Mouse (Mus musculus) limb, embryonic 11.5 days (tissue): Measurements from ENCODE around the gene Lin7c. TPM values are rescaled to one million over a fixed set of nuclear protein-coding genes. Genes with fewer than 3 reads are reported as not detected.

Experiments used
- ATAC-seq: fragments of 200-750 bp; cut with Nextera tagmentation; 2 replicates; pipeline ENCODE4 v1.8.0; 2017; ENCODE audit warnings: low read depth; ENCODE audit not compliant: insufficient number of reproducible peaks, low FRiP score, low TSS enrichment
- DNase-seq: peaks from one replicate; pipeline ENCODE4 v3.0.0-alpha.2; 2015; ENCODE audit warnings: low spot score
- H3K27ac ChIP-seq: fragments of 300-500 bp; sonication (generic); replicated peaks from 2 replicates; pipeline ENCODE4 v1.5.1; 2014; ENCODE audit warnings: low read depth, mild to moderate bottlenecking, low read length
- H3K27me3 ChIP-seq: fragments of 300-500 bp; sonication (generic); 2 replicates; pipeline ENCODE4 v1.6.1; 2014; ENCODE audit warnings: mild to moderate bottlenecking, low read length, mixed read lengths; ENCODE audit not compliant: control insufficient read depth, insufficient read depth
- H3K36me3 ChIP-seq: fragments of 300-500 bp; sonication (generic); 2 replicates; pipeline ENCODE4 v1.6.1; 2014; ENCODE audit warnings: mild to moderate bottlenecking, low read length, moderate library complexity, mixed read lengths; ENCODE audit not compliant: control insufficient read depth, insufficient read depth
- H3K4me1 ChIP-seq: fragments of 300-500 bp; sonication (generic); 2 replicates; pipeline ENCODE4 v1.6.1; 2014; ENCODE audit warnings: low read length, mixed read lengths; ENCODE audit not compliant: control insufficient read depth, insufficient read depth
- H3K4me2 ChIP-seq: fragments of 300-500 bp; sonication (generic); 2 replicates; pipeline ENCODE4 v1.6.1; 2014; ENCODE audit warnings: low read depth, mild to moderate bottlenecking, moderate library complexity; ENCODE audit not compliant: severe bottlenecking
- H3K4me3 ChIP-seq: fragments of 300-500 bp; sonication (generic); 2 replicates; pipeline ENCODE4 v1.5.1; 2014; ENCODE audit warnings: low read depth, low read length
- H3K9ac ChIP-seq: fragments of 300-500 bp; sonication (generic); 2 replicates; pipeline ENCODE4 v1.6.1; 2014; ENCODE audit warnings: mild to moderate bottlenecking, low read length
- H3K9me3 ChIP-seq: fragments of 300-500 bp; sonication (generic); 2 replicates; pipeline ENCODE4 v1.6.1; 2016; ENCODE audit warnings: low read length; ENCODE audit not compliant: control insufficient read depth
- WGBS: fragments of 180-500 bp; shearing (Covaris S2); extraction: QIAGEN DNeasy Blood & Tissue Kit; methylation state at CpG from one replicate; pipeline ENCODE4 v1.1.7; 2014; 5-methylcytosine and 5-hydroxymethylcytosine counted together
- polyA plus RNA-seq: library from polyadenylated mRNA; unstranded; fragments of >200 nt; fragmentation: Nextera tagmentation; extraction: Ambion mirVana; gene quantifications from 2 replicates; pipeline ENCODE4 v1.2.1, GENCODE M21; 2014

Gene Lin7c
- polyA plus RNA-seq, 1 experiment from 2014 or later = 64.3 TPM

DNA sequence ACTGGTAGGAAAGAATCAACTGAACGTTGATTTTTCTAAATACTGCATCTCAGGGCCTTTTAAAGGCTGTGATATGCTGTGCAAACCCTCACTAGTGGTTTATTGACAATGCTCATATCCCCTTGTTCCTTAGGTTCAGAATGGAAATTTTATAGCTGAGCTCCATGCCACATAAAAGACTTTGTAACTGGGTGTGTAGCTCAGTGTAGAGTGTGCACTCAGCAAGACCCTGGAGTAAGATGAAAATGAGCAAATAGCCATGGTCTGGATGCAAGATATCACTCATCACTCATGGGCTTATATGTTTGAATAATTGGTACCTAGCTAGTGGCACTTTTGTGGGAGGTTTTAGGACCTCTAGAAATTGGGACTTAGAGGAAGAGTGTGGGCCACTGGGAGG lies 9.0 kb upstream of the Lin7c start:
- Histone ChIP-seq H3K27ac (no peak overlapping the region), H3K9ac (no peak overlapping the region), H3K4me3 (no peak overlapping the region), H3K4me2 (no peak overlapping the region), H3K4me1 (no peaks in the 10 kb centered on the region), H3K9me3 (no peaks in the 10 kb centered on the region), H3K36me3 (no peaks in the 10 kb centered on the region), H3K27me3 (no peaks in the 10 kb centered on the region)
- 76% methylated on average over 1 of the region's 1 CpGs for WGBS
- no peak for ATAC-seq
- DNase-seq = no peak

DNA sequence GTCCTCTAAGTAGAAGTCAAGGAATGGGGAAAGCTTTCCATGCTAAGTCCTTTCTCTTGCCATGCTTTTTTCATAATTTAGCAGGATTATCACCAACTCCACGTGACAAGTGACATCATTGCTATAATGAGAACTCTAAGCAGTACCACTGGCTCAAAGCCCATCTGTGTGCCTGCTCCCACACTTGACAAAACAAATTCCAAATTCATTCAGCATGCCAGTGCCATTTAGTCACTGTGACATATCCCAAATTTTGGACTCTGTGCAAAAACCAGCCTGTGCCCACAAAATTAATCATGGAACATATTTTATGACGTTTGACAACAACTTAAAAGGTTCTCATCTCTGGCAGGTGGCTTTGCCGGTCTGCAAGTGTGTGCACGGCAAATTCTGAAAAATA lies 6.5 kb upstream of the Lin7c start:
- no peak overlapping the region for H3K27ac ChIP-seq
- no peak for DNase-seq

DNA sequence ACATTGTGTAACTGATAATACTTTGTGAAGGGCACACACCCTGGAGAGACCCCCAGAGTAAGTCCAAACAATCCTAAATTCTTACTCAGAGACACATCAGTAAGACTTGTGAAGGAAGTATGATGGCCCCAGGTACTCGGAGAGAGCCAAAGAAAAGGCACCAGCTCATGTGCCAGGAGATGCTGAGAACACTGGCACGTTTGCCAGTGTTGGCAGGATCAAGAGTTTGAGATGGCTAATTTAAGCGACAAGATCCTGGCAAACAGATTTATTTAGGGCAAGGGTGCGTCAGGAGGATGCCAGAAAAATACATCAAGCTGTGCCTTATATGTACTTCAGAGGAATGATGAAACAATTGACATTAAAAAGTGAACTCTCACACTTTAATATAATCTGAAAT lies 6.1 kb upstream of the Lin7c start:
- no peak for DNase-seq
- Histone ChIP-seq H3K27ac (no peak overlapping the region), H3K36me3 (no peaks in the 10 kb centered on the region), H3K4me3 (no peak overlapping the region), H3K9ac (no peak overlapping the region), H3K4me1 (no peaks in the 10 kb centered on the region), H3K9me3 (no peaks in the 10 kb centered on the region), H3K4me2 (no peak overlapping the region), H3K27me3 (no peaks in the 10 kb centered on the region)
- WGBS = 71% methylated on average over 4 of the region's 4 CpGs
- no peak for ATAC-seq

More for the DNA sequence above, 6.5 kb upstream of the Lin7c start:
- no peaks in the 10 kb centered on the region for H3K27me3 ChIP-seq
- WGBS = 68% methylated on average over 4 of the region's 4 CpGs
- H3K4me1 ChIP-seq = no peaks in the 10 kb centered on the region
- no peak overlapping the region for H3K4me3 ChIP-seq
- no peaks in the 10 kb centered on the region for H3K9me3 ChIP-seq
- no peaks in the 10 kb centered on the region for H3K36me3 ChIP-seq
- no peak overlapping the region for H3K4me2 ChIP-seq
- ATAC-seq = no peak
- H3K9ac ChIP-seq = no peak overlapping the region

DNA sequence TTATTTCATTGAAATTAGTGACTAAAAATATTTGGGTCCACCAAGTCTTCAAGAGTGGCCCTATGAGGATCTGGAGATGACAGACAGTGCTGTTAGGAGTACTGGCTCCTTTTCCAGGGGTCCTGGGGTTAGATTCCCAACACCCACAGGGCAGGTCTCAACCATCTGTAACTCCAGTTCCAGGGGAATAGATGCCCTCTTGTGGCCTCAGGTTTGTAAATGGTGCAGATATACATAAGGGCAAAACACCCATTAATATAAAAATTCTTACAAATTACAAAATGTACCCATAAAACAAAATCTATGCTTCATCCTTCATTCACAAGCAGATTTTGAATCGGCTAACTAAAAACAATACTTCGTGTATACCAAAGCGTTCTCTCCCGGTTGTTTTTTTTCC lies 585 bp upstream of the Lin7c start:
- H3K27ac ChIP-seq = no peak overlapping the region
- peak overlapping the region; percentile 32 for H3K4me2 ChIP-seq
- 38% methylated on average over 4 of the region's 4 CpGs for WGBS
- H3K9ac ChIP-seq = peak overlapping the region; percentile 91
- ATAC-seq (no peak), DNase-seq (no peak)
- no peaks in the 10 kb centered on the region for H3K9me3 ChIP-seq
- H3K27me3 ChIP-seq = no peaks in the 10 kb centered on the region
- 0 out of 2 replicates have a peak, but pooled peaks cover 1% of the 10 kb centered on the region for H3K36me3 ChIP-seq
- peak overlapping the region; percentile 86 for H3K4me3 ChIP-seq
- peaks cover 5% of the 10 kb centered on the region; the same call in 1 of the 2 replicates for H3K4me1 ChIP-seq

DNA sequence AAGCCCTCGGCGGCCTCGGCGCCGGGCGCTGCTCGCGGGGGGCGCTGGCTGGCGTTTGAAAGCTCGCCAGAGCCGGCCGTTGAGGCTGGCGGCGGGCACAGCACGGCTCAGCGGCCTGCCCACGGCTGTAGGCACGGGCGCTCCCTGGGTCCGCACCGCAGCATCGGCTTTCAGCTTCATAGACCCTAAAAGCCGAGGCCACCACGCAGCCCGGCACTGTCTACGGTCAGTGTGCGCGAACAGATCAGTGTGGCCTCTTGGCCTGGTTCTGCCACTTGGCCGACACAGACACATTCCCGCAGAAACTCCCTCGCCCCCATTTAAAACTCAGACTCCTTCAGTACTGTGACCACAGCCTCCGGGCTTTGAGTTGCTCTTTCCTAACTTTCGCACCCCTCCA lies 378 bp downstream of the Lin7c start:
- Histone ChIP-seq H3K9me3 (no peaks in the 10 kb centered on the region), H3K27ac (peak overlapping the region; percentile 63), H3K4me2 (peak overlapping the region; percentile 49), H3K27me3 (no peaks in the 10 kb centered on the region), H3K4me3 (peak overlapping the region; percentile 86), H3K9ac (peak overlapping the region; percentile 91), H3K36me3 (0 out of 2 replicates have a peak, but pooled peaks cover 4% of the 10 kb centered on the region), H3K4me1 (peaks cover 5% of the 10 kb centered on the region; the same call in 1 of the 2 replicates)
- DNase-seq (no peak), ATAC-seq (peak; percentile 78)
- WGBS = 0% methylated on average over 24 of the region's 34 CpGs

DNA sequence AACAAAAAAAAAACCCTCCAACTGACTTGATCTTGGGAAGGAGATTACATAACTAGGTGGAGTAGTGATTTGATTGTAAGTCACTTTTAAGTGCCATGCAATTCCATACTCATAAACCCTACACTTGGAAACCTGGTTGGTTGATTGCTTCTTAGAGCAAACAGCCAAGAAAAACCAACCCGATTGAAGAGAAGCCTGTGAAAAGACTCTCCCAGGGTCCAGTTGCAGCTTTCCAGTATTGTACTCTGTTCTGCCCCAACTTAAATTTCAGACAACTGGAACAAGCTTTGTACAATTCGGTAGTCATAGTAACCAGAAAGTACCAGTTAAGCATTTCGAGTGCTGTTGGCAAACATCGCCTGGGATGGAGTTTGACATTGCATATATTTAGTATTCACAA lies 818 bp downstream of the Lin7c start:
- no peak for DNase-seq
- peak overlapping the region; percentile 49 for H3K4me2 ChIP-seq
- WGBS = 50% methylated on average over 4 of the region's 4 CpGs
- H3K27ac ChIP-seq = no peak overlapping the region
- H3K9ac ChIP-seq = peak overlapping the region; percentile 91
- H3K4me1 ChIP-seq = peaks cover 5% of the 10 kb centered on the region; the same call in 1 of the 2 replicates
- H3K9me3 ChIP-seq = no peaks in the 10 kb centered on the region
- H3K27me3 ChIP-seq = no peaks in the 10 kb centered on the region
- H3K4me3 ChIP-seq = peak overlapping the region; percentile 86
- peaks cover 4% of the 10 kb centered on the region; the same call in 1 of the 2 replicates for H3K36me3 ChIP-seq
- no peak for ATAC-seq

DNA sequence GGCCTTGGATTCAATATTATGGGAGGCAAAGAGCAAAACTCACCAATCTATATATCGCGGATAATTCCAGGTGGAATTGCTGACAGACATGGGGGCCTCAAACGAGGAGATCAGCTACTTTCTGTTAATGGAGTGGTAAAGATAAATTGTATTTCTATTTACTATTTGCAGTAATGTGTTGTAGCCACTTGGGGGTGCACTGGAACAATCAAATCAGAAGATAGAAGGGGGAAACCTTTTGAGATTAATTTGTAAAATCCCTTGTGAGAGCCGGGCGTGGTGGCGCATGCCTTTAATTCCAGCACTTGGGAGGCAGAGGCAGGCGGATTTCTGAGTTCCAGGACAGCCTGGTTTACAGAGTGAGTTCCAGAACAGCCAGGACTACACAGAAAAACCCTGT lies 5.7 kb downstream of the Lin7c start:
- H3K36me3 ChIP-seq = peaks cover 10% of the 10 kb centered on the region; the same call in 1 of the 2 replicates
- DNase-seq (no peak), ATAC-seq (no peak)
- no peak overlapping the region for H3K9ac ChIP-seq
- no peak overlapping the region for H3K4me2 ChIP-seq
- H3K27ac ChIP-seq = no peak overlapping the region
- no peaks in the 10 kb centered on the region for H3K9me3 ChIP-seq
- WGBS = 89% methylated on average over 7 of the region's 7 CpGs
- no peak overlapping the region for H3K4me3 ChIP-seq
- H3K27me3 ChIP-seq = no peaks in the 10 kb centered on the region
- peaks cover 5% of the 10 kb centered on the region; the same call in 1 of the 2 replicates for H3K4me1 ChIP-seq

DNA sequence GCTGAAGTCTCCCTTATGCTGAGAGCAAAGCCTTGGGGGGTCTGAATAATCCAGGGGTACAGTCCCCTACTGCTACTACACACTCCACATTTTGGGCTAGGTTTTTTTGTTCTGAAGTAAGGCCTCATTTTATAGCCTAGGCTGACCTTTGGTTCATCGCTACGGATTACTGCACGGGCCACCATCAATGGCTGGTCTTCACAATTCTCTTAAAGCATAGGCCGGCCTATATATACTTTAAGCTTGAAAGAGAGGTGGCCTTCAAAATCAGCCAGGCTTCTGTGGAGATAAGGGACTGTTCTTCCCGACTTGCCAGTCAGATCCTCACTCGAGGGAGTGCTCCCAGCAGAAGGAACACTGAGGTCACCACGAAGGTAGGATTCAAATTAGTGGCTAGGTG lies 12.2 kb downstream of the Lin7c start:
- peaks cover 2% of the 10 kb centered on the region; the same call in 1 of the 2 replicates for H3K36me3 ChIP-seq
- no peaks in the 10 kb centered on the region for H3K9me3 ChIP-seq
- H3K4me2 ChIP-seq = no peak overlapping the region
- H3K9ac ChIP-seq = no peak overlapping the region
- no peak for ATAC-seq
- DNase-seq = no peak
- no peaks in the 10 kb centered on the region for H3K4me1 ChIP-seq
- H3K4me3 ChIP-seq = no peak overlapping the region
- WGBS = 75% methylated on average over 7 of the region's 7 CpGs
- no peaks in the 10 kb centered on the region for H3K27me3 ChIP-seq
- H3K27ac ChIP-seq = no peak overlapping the region
